Mouse (Mus musculus) gastrocnemius, postnatal 36 days (tissue): ENCODE data around the gene Pdcd1lg2. TPM values are rescaled to one million over a fixed set of nuclear protein-coding genes. Genes with fewer than 3 reads are reported as not detected.
"Not testable (repeated sequence)": the region's sequence is repeated elsewhere in the genome, so short reads cannot be mapped to it uniquely, and the experiment has no call there.

ENCODE experiments used
- DNase-seq, 2 experiments: peaks; one replicate each; pipeline ENCODE4 v3.0.0; 2022
- intact Hi-C: fragments of 180-260 bp; cut with DNase I; formaldehyde crosslinking; loops from one replicate; pipeline ENCODE4 v1.15.1; 2025
- total RNA-seq, 2 experiments: library from RNA; stranded (reverse); gene quantifications; 2 replicates each; pipeline ENCODE4 v1.2.3; 2021

The Pdcd1lg2 gene
- total RNA-seq, 2 experiments from 2014 or later, result not detected

- no peak for DNase-seq
- intact Hi-C loops, result no loop called here
Observed at GRCm38 (mm10) chr19:29379839-29380603, 30.7 kb upstream of the Pdcd1lg2 start.

GRCm38 (mm10) chr19:29383368-29383767 lies 27.4 kb upstream of the Pdcd1lg2 start:
- intact Hi-C loops, result no loop called here
- DNase-seq, result no peak

- intact Hi-C loops, result no loop called here
- no peak for DNase-seq
Observed at GRCm38 (mm10) chr19:29384412-29384811, 26.3 kb upstream of the Pdcd1lg2 start.

- intact Hi-C loops, result no loop called here
- DNase-seq, result no peak
Observed at GRCm38 (mm10) chr19:29384994-29385393, 25.7 kb upstream of the Pdcd1lg2 start.

GRCm38 (mm10) chr19:29385822-29386221 lies 24.9 kb upstream of the Pdcd1lg2 start:
- DNase-seq, result no peak
- intact Hi-C loops, result no loop called here

GRCm38 (mm10) chr19:29388818-29389217 lies 21.9 kb upstream of the Pdcd1lg2 start:
- DNase-seq, result no peak
- intact Hi-C loops, result no loop called here

- intact Hi-C loops, result no loop called here
- no peak for DNase-seq
Observed at GRCm38 (mm10) chr19:29390483-29390882, 20.2 kb upstream of the Pdcd1lg2 start.

- DNase-seq, result no peak
- intact Hi-C loops, result no loop called here
Observed at GRCm38 (mm10) chr19:29391279-29391678, 19.4 kb upstream of the Pdcd1lg2 start.

- intact Hi-C loops, result no loop called here
- no peak for DNase-seq
Observed at GRCm38 (mm10) chr19:29393333-29393732, 17.4 kb upstream of the Pdcd1lg2 start.

GRCm38 (mm10) chr19:29394721-29395120 lies 16.0 kb upstream of the Pdcd1lg2 start:
- DNase-seq, result no peak
- intact Hi-C loops, result loop anchor here (5.0 kb wide), 1 partner anchor 38 kb away; no protein-coding TSS in a partner anchor

GRCm38 (mm10) chr19:29396353-29396752 lies 14.4 kb upstream of the Pdcd1lg2 start:
- intact Hi-C loops, result loop anchor here (5.0 kb wide), 1 partner anchor 36 kb away; no protein-coding TSS in a partner anchor
- no peak for DNase-seq

GRCm38 (mm10) chr19:29399786-29400185 lies 10.9 kb upstream of the Pdcd1lg2 start:
- DNase-seq, result no peak
- intact Hi-C loops, result loop anchor here (5.0 kb wide), 1 partner anchor 33 kb away; no protein-coding TSS in a partner anchor

- intact Hi-C loops, result no loop called here
- no peak for DNase-seq
Observed at GRCm38 (mm10) chr19:29400466-29400865, 10.3 kb upstream of the Pdcd1lg2 start.

GRCm38 (mm10) chr19:29402621-29403020 lies 8.1 kb upstream of the Pdcd1lg2 start:
- intact Hi-C loops, result no loop called here
- DNase-seq, result no peak

GRCm38 (mm10) chr19:29403251-29403650 lies 7.5 kb upstream of the Pdcd1lg2 start:
- intact Hi-C loops, result no loop called here
- no peak for DNase-seq

GRCm38 (mm10) chr19:29405388-29405787 lies 5.3 kb upstream of the Pdcd1lg2 start:
- intact Hi-C loops, result no loop called here

GRCm38 (mm10) chr19:29406042-29407017 lies 4.4 kb upstream of the Pdcd1lg2 start:
- intact Hi-C loops, result no loop called here

More at GRCm38 (mm10) chr19:29405388-29405787, 5.3 kb upstream of the Pdcd1lg2 start:
- DNase-seq, result no peak

GRCm38 (mm10) chr19:29412476-29413420 lies 2.0 kb downstream of the Pdcd1lg2 start:
- intact Hi-C loops, result no loop called here
- peak in 1 of 2 experiments; percentile 19 for DNase-seq

More at GRCm38 (mm10) chr19:29406042-29407017, 4.4 kb upstream of the Pdcd1lg2 start:
- no peak for DNase-seq

GRCm38 (mm10) chr19:29414513-29414912 lies 3.8 kb downstream of the Pdcd1lg2 start:
- intact Hi-C loops, result no loop called here
- no peak for DNase-seq

- intact Hi-C loops, DNase-seq: not testable (repeated sequence)
Observed at GRCm38 (mm10) chr19:29414917-29415316, 4.2 kb downstream of the Pdcd1lg2 start.
